Mouse (Mus musculus) heart, embryonic 13.5 days (tissue): ENCODE results near the gene Abca14. TPM values are rescaled to one million over a fixed set of nuclear protein-coding genes. Genes with fewer than 3 reads are reported as not detected.

ENCODE experiments used
- polyA plus RNA-seq: library from polyadenylated mRNA; unstranded; fragments of >200 nt; fragmentation: Nextera tagmentation; extraction: Ambion mirVana; gene quantifications from 2 replicates; pipeline ENCODE4 v1.2.1, GENCODE M21; 2015

Abca14 gene
- polyA plus RNA-seq, 1 experiment from 2014 or later = not detected

Other genes with a start within 250 kb of the Abca14 start
- not detected in 2 replicates for gene Dnah3, start 108.7 kb upstream of the Abca14 start, polyA plus RNA-seq
- 19.5 and 39.1 TPM in 2 replicates for gene Tmem159, start 101.6 kb upstream of the Abca14 start, polyA plus RNA-seq
- 0.06 and 0.17 TPM in 2 replicates for gene Zp2, start 58.7 kb upstream of the Abca14 start, polyA plus RNA-seq
- 0.04 and 0.05 TPM in 2 replicates for gene Anks4b, start 30.1 kb upstream of the Abca14 start, polyA plus RNA-seq
- 1.7 and 1.9 TPM in 2 replicates for gene Crym, start 1.9 kb upstream of the Abca14 start, polyA plus RNA-seq
- gene Abca15, start 124.7 kb downstream of the Abca14 start, polyA plus RNA-seq = not detected in 2 replicates
- gene Abca16, start 205.7 kb downstream of the Abca14 start, polyA plus RNA-seq = not detected in 2 replicates